Mouse (Mus musculus): Measurements from ENCODE around the gene Tuft1. TPM values are rescaled to one million over a fixed set of nuclear protein-coding genes. Genes with fewer than 3 reads are reported as not detected.

The Tuft1 gene
- polyA plus RNA-seq, 1 experiment = not detected

DNA sequence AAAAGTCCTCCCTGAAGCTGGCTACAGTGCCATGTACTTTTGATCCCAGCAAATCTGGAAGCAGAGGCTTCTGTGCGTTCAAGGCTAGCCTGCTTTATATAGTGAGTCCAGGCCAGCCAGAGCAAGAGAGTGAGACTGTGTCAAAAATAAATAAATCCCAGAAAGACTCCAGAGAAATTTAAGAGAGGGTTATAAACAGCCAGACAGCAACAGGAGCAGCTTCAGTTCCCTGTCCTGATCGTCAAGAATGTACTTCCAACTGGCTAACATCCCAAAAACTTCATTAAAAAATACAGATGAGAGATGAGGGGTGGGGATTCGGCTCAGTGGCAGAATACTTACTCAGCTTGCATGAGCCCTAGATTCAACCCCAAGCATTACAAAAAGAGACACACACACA lies 93.5 kb downstream of the Tuft1 start:
- Histone ChIP-seq H3K4me1 (ENCODE audit: control insufficient read depth, insufficient read depth, low read length) (no peaks in the 10 kb centered on the region), H3K27ac (ENCODE audit: insufficient read depth, low read depth, low read length) (no peak overlapping the region), H3K4me3 (ENCODE audit: insufficient read depth, low read depth, low read length) (no peak overlapping the region)
- WGBS = 46% methylated on average over 3 of the region's 3 CpGs
- no peak for TF ChIP-seq POLR2A (IDR thresholded peaks at IDR 0.05; ENCODE audit: insufficient read depth, low read depth, low read length)

DNA sequence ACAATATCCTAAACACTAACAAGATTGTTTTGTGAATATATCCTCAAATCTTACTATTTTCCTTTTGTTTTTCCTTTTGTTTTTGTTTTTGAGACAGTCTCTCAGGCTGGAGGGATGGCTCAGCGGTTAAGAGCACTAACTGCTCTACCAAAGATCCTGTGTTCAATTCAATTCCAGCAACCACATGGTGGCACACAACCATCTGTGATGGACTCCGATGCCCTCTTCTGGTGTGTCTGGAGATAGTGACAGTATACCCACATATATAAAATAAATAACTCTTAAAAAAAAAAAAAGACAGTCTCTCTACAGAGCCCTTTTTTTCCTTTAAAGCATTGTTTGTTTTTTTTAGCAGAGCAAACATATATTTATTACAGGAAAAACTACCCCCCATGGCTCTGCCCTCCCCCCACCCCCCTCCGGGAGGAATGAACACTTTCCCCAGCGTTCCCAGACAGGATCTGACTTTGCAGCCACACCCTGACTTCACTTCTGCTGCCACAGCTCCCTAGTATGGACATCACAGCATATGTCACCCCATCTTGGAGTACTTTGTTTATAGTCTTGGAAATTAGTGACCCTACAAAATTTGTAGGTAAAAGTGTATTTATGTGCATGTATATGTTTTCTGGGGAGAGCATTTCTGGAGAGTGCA lies 94.2 kb downstream of the Tuft1 start:
- 60% methylated on average over 4 of the region's 4 CpGs for WGBS
- Histone ChIP-seq H3K4me1 (ENCODE audit: control insufficient read depth, insufficient read depth, low read length) (no peaks in the 10 kb centered on the region), H3K27ac (ENCODE audit: insufficient read depth, low read depth, low read length) (no peak overlapping the region), H3K4me3 (ENCODE audit: insufficient read depth, low read depth, low read length) (no peak overlapping the region)
- TF ChIP-seq POLR2A (IDR thresholded peaks at IDR 0.05; ENCODE audit: insufficient read depth, low read depth, low read length) = no peak
- TF ChIP-seq CTCF (IDR thresholded peaks at IDR 0.05; ENCODE audit: insufficient read depth, low read depth, low read length) = no peak

DNA sequence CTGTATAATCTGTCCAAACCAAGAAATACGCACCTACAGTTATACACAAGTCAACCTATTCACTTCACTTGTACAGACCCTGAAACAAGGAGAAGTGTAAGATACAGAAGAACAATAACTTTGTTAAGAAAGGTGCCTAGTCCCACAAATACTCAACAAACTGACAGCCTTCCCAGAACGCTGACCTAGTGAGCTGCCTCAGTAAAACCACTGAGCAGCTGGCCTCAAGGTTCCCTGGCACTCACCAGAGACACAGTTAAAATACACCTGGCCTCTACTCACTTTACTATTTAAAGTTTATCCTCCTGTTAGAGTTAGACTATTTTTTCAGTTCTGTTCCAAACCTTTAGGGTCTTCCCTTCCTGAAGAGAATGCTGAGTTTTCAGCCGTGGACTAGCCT lies 95.5 kb downstream of the Tuft1 start:
- no peaks in the 10 kb centered on the region for H3K4me1 ChIP-seq (ENCODE audit: control insufficient read depth, insufficient read depth, low read length)
- no peak overlapping the region for H3K4me3 ChIP-seq (ENCODE audit: insufficient read depth, low read depth, low read length)
- H3K27ac ChIP-seq (ENCODE audit: insufficient read depth, low read depth, low read length) = no peak overlapping the region
- no peak for TF ChIP-seq POLR2A (IDR thresholded peaks at IDR 0.05; ENCODE audit: insufficient read depth, low read depth, low read length)
- no peak for TF ChIP-seq CTCF (IDR thresholded peaks at IDR 0.05; ENCODE audit: insufficient read depth, low read depth, low read length)
- 86% methylated on average over 3 of the region's 3 CpGs for WGBS

Other genes with a start within 250 kb of the Tuft1 start
- not detected in 2 replicates for gene Tdrkh, start 245.6 kb downstream of the Tuft1 start, polyA plus RNA-seq (2012; ENCODE audit: insufficient read depth, insufficient read length, low replicate concordance, missing spikeins)
- gene Mrpl9, start 215.6 kb downstream of the Tuft1 start, polyA plus RNA-seq (2012; ENCODE audit: insufficient read depth, insufficient read length, low replicate concordance, missing spikeins) = not detected in 2 replicates
- not detected in 2 replicates for gene Oaz3, start 215.0 kb downstream of the Tuft1 start, polyA plus RNA-seq (2012; ENCODE audit: insufficient read depth, insufficient read length, low replicate concordance, missing spikeins)
- gene Celf3, start 180.6 kb downstream of the Tuft1 start, polyA plus RNA-seq (2012; ENCODE audit: insufficient read depth, insufficient read length, low replicate concordance, missing spikeins) = 386 TPM in 1 of 2 replicates, not detected in the other
- gene Riiad1, start 178.5 kb downstream of the Tuft1 start, polyA plus RNA-seq (2012; ENCODE audit: insufficient read depth, insufficient read length, low replicate concordance, missing spikeins) = not detected in 2 replicates
- gene Snx27, start 76.2 kb downstream of the Tuft1 start, polyA plus RNA-seq (2012; ENCODE audit: insufficient read depth, insufficient read length, low replicate concordance, missing spikeins) = not detected in 2 replicates
- not detected in 2 replicates for gene Gm10972, start 15.8 kb downstream of the Tuft1 start, polyA plus RNA-seq (2012; ENCODE audit: insufficient read depth, insufficient read length, low replicate concordance, missing spikeins)
- not detected in 2 replicates for gene Selenbp2, start 34.7 kb upstream of the Tuft1 start, polyA plus RNA-seq (2012; ENCODE audit: insufficient read depth, insufficient read length, low replicate concordance, missing spikeins)
- not detected in 2 replicates for gene Cgn, start 127.6 kb upstream of the Tuft1 start, polyA plus RNA-seq (2012; ENCODE audit: insufficient read depth, insufficient read length, low replicate concordance, missing spikeins)
- gene Pogz, start 178.7 kb upstream of the Tuft1 start, polyA plus RNA-seq (2012; ENCODE audit: insufficient read depth, insufficient read length, low replicate concordance, missing spikeins) = not detected in 2 replicates
- gene Psmb4, start 228.1 kb upstream of the Tuft1 start, polyA plus RNA-seq (2012; ENCODE audit: insufficient read depth, insufficient read length, low replicate concordance, missing spikeins) = not detected in 2 replicates

Data from olfactory bulb, adult 2 months (tissue).